Mouse (Mus musculus) heart, adult 2 months (tissue): Measurements from ENCODE around the gene Syt12. TPM values are rescaled to one million over a fixed set of nuclear protein-coding genes. Genes with fewer than 3 reads are reported as not detected.
A peak's percentile ranks its signal among the peaks of the same experiment; 100 is the strongest.

Experiments
- DNase-seq, 2 experiments: peaks; one replicate each; pipeline ENCODE4 v3.0.0; 2021
- H3K27ac ChIP-seq: fragments of 200-600 bp; 2 replicates; pipeline ENCODE4 v1.8.1; 2022
- H3K27me3 ChIP-seq: fragments of 200-500 bp; 2 replicates; pipeline ENCODE4 v1.6.1; 2012; ENCODE audit warnings: mild to moderate bottlenecking, low read length, inconsistent platforms, mixed read lengths; ENCODE audit not compliant: control insufficient read depth, insufficient read depth
- H3K36me3 ChIP-seq: fragments of 200-500 bp; 2 replicates; pipeline ENCODE4 v1.6.1; 2012; ENCODE audit warnings: low read length, inconsistent platforms; ENCODE audit not compliant: control insufficient read depth, insufficient read depth
- H3K4me1 ChIP-seq: fragments of 200-500 bp; 2 replicates; pipeline ENCODE4 v1.6.1; 2011; ENCODE audit warnings: low read length; ENCODE audit not compliant: control insufficient read depth, insufficient read depth
- H3K4me3 ChIP-seq: fragments of 200-600 bp; 2 replicates; pipeline ENCODE4 v1.8.1; 2022
- H3K79me2 ChIP-seq: fragments of 200-500 bp; replicated peaks from 2 replicates; pipeline ENCODE4 v1.6.1; 2012; ENCODE audit warnings: mild to moderate bottlenecking, inconsistent platforms, low read length, moderate library complexity, mixed read lengths; ENCODE audit not compliant: control insufficient read depth, insufficient read depth
- H3K9ac ChIP-seq: fragments of 200-500 bp; 2 replicates; pipeline ENCODE4 v1.6.1; 2012; ENCODE audit warnings: low read depth, mild to moderate bottlenecking, control low read depth, inconsistent platforms, low read length, mixed read lengths
- CTCF ChIP-seq: fragments of 200-600 bp; IDR thresholded peaks from 2 replicates; pipeline ENCODE4 v1.8.1; 2022; ENCODE audit warnings: antibody characterized with exemption, mild to moderate bottlenecking, moderate library complexity
- EP300 ChIP-seq: fragments of 200-500 bp; IDR thresholded peaks from 2 replicates; pipeline ENCODE4 v1.6.1; 2011; ENCODE audit warnings: low read depth, low read length, control low read depth; ENCODE audit not compliant: insufficient read depth
- POLR2A ChIP-seq: fragments of 200-500 bp; IDR thresholded peaks from 2 replicates; pipeline ENCODE4 v1.6.1; 2011; ENCODE audit warnings: mild to moderate bottlenecking, low read depth, low read length, control low read depth; ENCODE audit not compliant: insufficient read depth
- WGBS: fragments of 180-500 bp; shearing (Covaris S2); methylation state at CpG from one replicate; pipeline ENCODE4 v1.1.7; 2018; 5-methylcytosine and 5-hydroxymethylcytosine counted together
- intact Hi-C: fragments of 180-260 bp; cut with DNase I; formaldehyde crosslinking; loops from one replicate; pipeline ENCODE4 v1.15.1; 2025
- polyA plus RNA-seq: library from polyadenylated mRNA; depleted of rRNA; stranded (reverse); fragments of >200 nt; gene quantifications from 2 replicates; pipeline ENCODE4 v1.2.3, GENCODE M21; 2012
- total RNA-seq, 2 experiments: library from RNA; stranded (reverse); gene quantifications; 2 replicates each; pipeline ENCODE4 v1.2.3; 2021

Syt12 gene
- total and polyA plus RNA-seq, 3 experiments: 3.2 to 13.2 (median 6.9) TPM

GRCm38 (mm10) chr19:4513236-4513858, 36.1 kb upstream of the Syt12 start:
- H3K36me3 ChIP-seq: no peaks in the 10 kb centered on the region
- no peak overlapping the region for H3K4me3 ChIP-seq
- no peaks in the 10 kb centered on the region for H3K27me3 ChIP-seq
- TF ChIP-seq POLR2A (no peak), EP300 (no peak), CTCF (no peak)
- WGBS: 74% methylated on average over 4 of the region's 4 CpGs
- no peak overlapping the region for H3K9ac ChIP-seq
- intact Hi-C loops: loop anchor here (10.0 kb wide), 1 partner anchor 321 kb away; the partner anchor contains the start of genes Ccdc87 and Ccs
- no peaks in the 10 kb centered on the region for H3K79me2 ChIP-seq
- H3K27ac ChIP-seq: no peak overlapping the region
- DNase-seq: no peak
- peaks cover 4% of the 10 kb centered on the region; the same call in 1 of the 2 replicates for H3K4me1 ChIP-seq

- WGBS: 12% methylated on average over 13 of the region's 13 CpGs
- intact Hi-C loops: loop anchor here (10.0 kb wide), 1 partner anchor 324 kb away; the partner anchor contains the start of genes Ccdc87 and Ccs
- 0 out of 2 replicates have a peak, but pooled peaks cover 4% of the 10 kb centered on the region for H3K4me1 ChIP-seq
- no peak overlapping the region for H3K9ac ChIP-seq
- peak overlapping the region; percentile 82; the same call in 1 of the 2 replicates for H3K4me3 ChIP-seq
- no peaks in the 10 kb centered on the region for H3K36me3 ChIP-seq
- H3K79me2 ChIP-seq: no peaks in the 10 kb centered on the region
- no peak for DNase-seq
- H3K27ac ChIP-seq: no peak overlapping the region
- TF ChIP-seq POLR2A: no peak
- TF ChIP-seq CTCF: no peak
- no peak for TF ChIP-seq EP300
- no peaks in the 10 kb centered on the region for H3K27me3 ChIP-seq
Measured at GRCm38 (mm10) chr19:4511116-4511841, 34.0 kb upstream of the Syt12 start.

- Histone ChIP-seq H3K36me3 (no peaks in the 10 kb centered on the region), H3K27ac (peak within 1 kb of the TSS; percentile 74), H3K4me1 (0 out of 2 replicates have a peak, but pooled peaks cover 2% of the 10 kb centered on the region), H3K79me2 (no peaks in the 10 kb centered on the region), H3K27me3 (no peaks in the 10 kb centered on the region), H3K9ac (peak within 1 kb of the TSS; percentile 80), H3K4me3 (peak within 1 kb of the TSS; percentile 82)
- TF ChIP-seq POLR2A (peak; percentile 85), EP300 (peak; percentile 81; the same call in 1 of the 2 replicates), CTCF (no peak; the same call in 1 of the 2 replicates)
- WGBS: under 1% methylated on average over 82 of the region's 82 CpGs
- intact Hi-C loops: loop anchor here (10.0 kb wide), 1 partner anchor 325 kb away; the partner anchor contains the start of genes Ccdc87 and Ccs
- DNase-seq: peak; percentile 98 to 100
Measured at GRCm38 (mm10) chr19:4509986-4510963, 33.0 kb upstream of the Syt12 start, which contains the start of gene Pcx. Gene Pcx (plus strand): TSS chr19:4510472.

GRCm38 (mm10) chr19:4507746-4508145, 30.5 kb upstream of the Syt12 start:
- intact Hi-C loops: no loop called here
- WGBS: 35% methylated on average over 3 of the region's 3 CpGs

GRCm38 (mm10) chr19:4504830-4505229, 27.6 kb upstream of the Syt12 start:
- no peak for DNase-seq
- Histone ChIP-seq H3K4me3 (no peak overlapping the region), H3K27ac (no peak overlapping the region), H3K4me1 (no peaks in the 10 kb centered on the region), H3K79me2 (no peaks in the 10 kb centered on the region), H3K27me3 (no peaks in the 10 kb centered on the region), H3K9ac (no peak overlapping the region), H3K36me3 (no peaks in the 10 kb centered on the region)
- TF ChIP-seq POLR2A: no peak
- intact Hi-C loops: no loop called here
- whole genome bisulfite sequencing: 84% methylated on average over 1 of the region's 1 CpGs

More at GRCm38 (mm10) chr19:4507746-4508145, 30.5 kb upstream of the Syt12 start:
- no peaks in the 10 kb centered on the region for H3K27me3 ChIP-seq
- H3K79me2 ChIP-seq: no peaks in the 10 kb centered on the region
- H3K4me1 ChIP-seq: 0 out of 2 replicates have a peak, but pooled peaks cover 2% of the 10 kb centered on the region
- H3K27ac ChIP-seq: no peak overlapping the region
- no peak for DNase-seq
- no peaks in the 10 kb centered on the region for H3K36me3 ChIP-seq
- no peak overlapping the region for H3K4me3 ChIP-seq
- TF ChIP-seq EP300 (no peak), POLR2A (no peak), CTCF (no peak)
- H3K9ac ChIP-seq: no peak overlapping the region
